Mouse (Mus musculus) testis, adult 2 months (tissue): Measurements from ENCODE around the gene Oca2.

Source experiments
- CTCF ChIP-seq: fragments of 200-500 bp; IDR thresholded peaks from 2 replicates; pipeline ENCODE4 v1.5.1; 2012; ENCODE audit warnings: low read depth, mild to moderate bottlenecking, inconsistent platforms, low read length, moderate library complexity; ENCODE audit not compliant: control insufficient read depth, insufficient read depth, insufficient replicate concordance
- POLR2A ChIP-seq: fragments of 200-500 bp; IDR thresholded peaks from 2 replicates; pipeline ENCODE4 v1.6.1; 2012; ENCODE audit warnings: low read depth, mild to moderate bottlenecking, inconsistent platforms, low read length, moderate library complexity; ENCODE audit not compliant: control insufficient read depth

DNA sequence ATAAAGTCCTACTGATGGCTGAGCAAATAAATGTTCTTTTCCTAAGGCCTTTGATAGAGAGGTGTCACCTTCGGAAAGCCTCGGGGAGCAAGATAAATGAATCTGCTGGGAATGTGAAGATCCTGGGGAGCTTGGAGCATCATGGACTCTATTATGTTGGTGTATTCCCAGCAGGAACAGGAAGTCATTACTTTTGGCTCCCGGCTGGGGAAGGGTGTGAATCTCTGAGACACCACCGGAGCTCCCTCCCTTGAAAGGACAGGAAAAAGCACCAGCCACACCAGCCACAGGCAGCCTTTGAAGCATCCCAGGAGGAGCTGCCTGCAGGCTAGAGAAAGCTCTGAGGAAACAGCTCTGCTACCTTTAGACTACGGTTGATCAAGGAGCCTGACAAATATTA lies 280.2 kb downstream of the Oca2 start:
- TF ChIP-seq POLR2A (no peak), CTCF (no peak)
